Mouse (Mus musculus): ENCODE results near the gene Zfp719. TPM values are rescaled to one million over a fixed set of nuclear protein-coding genes. Genes with fewer than 3 reads are reported as not detected.

Gene Zfp719
- polyA plus RNA-seq, 1 experiment from 2014 or later: 12.7 TPM

- peak; percentile 19 for DNase-seq (ENCODE audit: low spot score)
- H3K4me1 ChIP-seq (replicated peaks): peaks cover 8% of the 10 kb centered on the region
- H3K4me3 ChIP-seq: no peak overlapping the region
- H3K9me3 ChIP-seq: no peaks in the 10 kb centered on the region
- no peak overlapping the region for H3K27ac ChIP-seq
- 18% methylated on average over 10 of the region's 10 CpGs for WGBS
- no peaks in the 10 kb centered on the region for H3K36me3 ChIP-seq
- no peaks in the 10 kb centered on the region for H3K27me3 ChIP-seq (ENCODE audit: insufficient read depth, poor library complexity, severe bottlenecking)
These were observed 44.4 kb downstream of the Zfp719 start for GRCm38 (mm10) chr7:43623819-43624218.

DNA sequence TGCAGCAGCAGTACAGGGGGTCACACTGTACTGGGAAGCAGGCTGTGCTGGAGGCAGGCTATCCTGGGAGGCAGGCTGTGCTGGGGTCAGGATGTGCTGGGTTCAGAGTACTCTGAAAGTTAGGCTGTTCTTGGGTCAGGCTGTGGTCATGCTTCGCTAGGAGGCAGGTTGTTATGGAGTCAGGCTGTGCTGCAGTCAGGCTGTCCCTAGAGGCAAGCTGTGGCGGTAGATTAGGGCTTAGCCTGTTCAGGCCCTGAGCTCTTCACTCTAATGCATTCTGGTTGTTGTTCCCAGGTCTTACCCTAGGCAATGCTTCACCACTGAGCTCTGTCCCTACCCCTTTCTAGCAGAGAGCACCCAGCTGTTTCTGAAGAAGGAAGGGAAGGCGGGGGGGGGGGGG is 45.7 kb downstream of the Zfp719 start:
- no peak overlapping the region for H3K27ac ChIP-seq
- no peak for DNase-seq (ENCODE audit: low spot score)
- no peaks in the 10 kb centered on the region for H3K27me3 ChIP-seq (ENCODE audit: insufficient read depth, poor library complexity, severe bottlenecking)
- H3K9me3 ChIP-seq: no peaks in the 10 kb centered on the region
- no peaks in the 10 kb centered on the region for H3K36me3 ChIP-seq
- H3K4me3 ChIP-seq: no peak overlapping the region
- H3K4me1 ChIP-seq (replicated peaks): peaks cover 8% of the 10 kb centered on the region
- 57% methylated on average over 3 of the region's 3 CpGs for WGBS

- no peak overlapping the region for H3K27ac ChIP-seq
- WGBS: 88% methylated on average over 8 of the region's 8 CpGs
- H3K9me3 ChIP-seq: no peaks in the 10 kb centered on the region
- no peaks in the 10 kb centered on the region for H3K27me3 ChIP-seq (ENCODE audit: insufficient read depth, poor library complexity, severe bottlenecking)
- peaks cover 8% of the 10 kb centered on the region for H3K4me1 ChIP-seq (replicated peaks)
- no peaks in the 10 kb centered on the region for H3K36me3 ChIP-seq
- DNase-seq (ENCODE audit: low spot score): no peak
- no peak overlapping the region for H3K4me3 ChIP-seq
These were observed 46.5 kb downstream of the Zfp719 start for GRCm38 (mm10) chr7:43625794-43626422.

GRCm38 (mm10) chr7:43633940-43634339 is 54.5 kb downstream of the Zfp719 start:
- no peak for DNase-seq (ENCODE audit: low spot score)
- Histone ChIP-seq H3K9me3 (no peaks in the 10 kb centered on the region), H3K4me3 (no peak overlapping the region), H3K4me1 (replicated peaks) (no peaks in the 10 kb centered on the region; the same call in 1 of the 2 replicates), H3K27ac (no peak overlapping the region), H3K27me3 (ENCODE audit: insufficient read depth, poor library complexity, severe bottlenecking) (no peaks in the 10 kb centered on the region), H3K36me3 (no peaks in the 10 kb centered on the region)
- WGBS: 87% methylated on average over 4 of the region's 4 CpGs

GRCm38 (mm10) chr7:43634500-43634899 is 55.1 kb downstream of the Zfp719 start, which contains the start of gene Ceacam18:
Gene Ceacam18 (plus strand): TSS chr7:43634707.
- Histone ChIP-seq H3K4me3 (no peak within 1 kb of the TSS), H3K9me3 (no peaks in the 10 kb centered on the region), H3K27ac (no peak within 1 kb of the TSS), H3K4me1 (replicated peaks) (no peaks in the 10 kb centered on the region; the same call in 1 of the 2 replicates), H3K36me3 (no peaks in the 10 kb centered on the region), H3K27me3 (ENCODE audit: insufficient read depth, poor library complexity, severe bottlenecking) (no peaks in the 10 kb centered on the region)
- no peak for DNase-seq (ENCODE audit: low spot score)
- 77% methylated on average over 6 of the region's 6 CpGs for WGBS

GRCm38 (mm10) chr7:43636194-43636593 is 56.8 kb downstream of the Zfp719 start:
- DNase-seq (ENCODE audit: low spot score): no peak
- Histone ChIP-seq H3K36me3 (no peaks in the 10 kb centered on the region), H3K4me3 (no peak overlapping the region), H3K9me3 (no peaks in the 10 kb centered on the region), H3K27ac (no peak overlapping the region), H3K4me1 (replicated peaks) (no peaks in the 10 kb centered on the region; the same call in 1 of the 2 replicates), H3K27me3 (ENCODE audit: insufficient read depth, poor library complexity, severe bottlenecking) (no peaks in the 10 kb centered on the region)
- WGBS: 73% methylated on average over 2 of the region's 2 CpGs

GRCm38 (mm10) chr7:43637118-43637517 is 57.7 kb downstream of the Zfp719 start:
- WGBS: 58% methylated on average over 1 of the region's 1 CpGs
- no peak for DNase-seq (ENCODE audit: low spot score)
- Histone ChIP-seq H3K27ac (no peak overlapping the region), H3K4me1 (replicated peaks) (no peaks in the 10 kb centered on the region; the same call in 1 of the 2 replicates), H3K4me3 (no peak overlapping the region), H3K27me3 (ENCODE audit: insufficient read depth, poor library complexity, severe bottlenecking) (no peaks in the 10 kb centered on the region), H3K36me3 (no peaks in the 10 kb centered on the region), H3K9me3 (no peaks in the 10 kb centered on the region)

- Histone ChIP-seq H3K27me3 (ENCODE audit: insufficient read depth, poor library complexity, severe bottlenecking) (no peaks in the 10 kb centered on the region), H3K4me1 (replicated peaks) (no peaks in the 10 kb centered on the region), H3K9me3 (no peaks in the 10 kb centered on the region), H3K36me3 (no peaks in the 10 kb centered on the region), H3K27ac (no peak overlapping the region), H3K4me3 (no peak overlapping the region)
- WGBS: 84% methylated on average over 5 of the region's 5 CpGs
- no peak for DNase-seq (ENCODE audit: low spot score)
These were observed 63.2 kb downstream of the Zfp719 start for GRCm38 (mm10) chr7:43642587-43642986.

Other genes with a start within 250 kb of the Zfp719 start
- 0.27 and 0.30 TPM in 2 replicates for gene Siglecf, start 228.3 kb upstream of the Zfp719 start, polyA plus RNA-seq (2016; fragmentation: Nextera tagmentation; extraction: Ambion mirVana)
- gene Siglecg, start 171.4 kb upstream of the Zfp719 start, polyA plus RNA-seq (2016; fragmentation: Nextera tagmentation; extraction: Ambion mirVana): 0.14 and 0.17 TPM in 2 replicates
- not detected in 2 replicates for gene Lim2, start 151.9 kb upstream of the Zfp719 start, polyA plus RNA-seq (2016; fragmentation: Nextera tagmentation; extraction: Ambion mirVana)
- not detected in 2 replicates for gene Nkg7, start 142.5 kb upstream of the Zfp719 start, polyA plus RNA-seq (2016; fragmentation: Nextera tagmentation; extraction: Ambion mirVana)
- not detected in 2 replicates for gene Cldnd2, start 138.8 kb upstream of the Zfp719 start, polyA plus RNA-seq (2016; fragmentation: Nextera tagmentation; extraction: Ambion mirVana)
- 226 and 249 TPM in 2 replicates for gene Etfb, start 135.5 kb upstream of the Zfp719 start, polyA plus RNA-seq (2016; fragmentation: Nextera tagmentation; extraction: Ambion mirVana)
- 0.47 and 0.51 TPM in 2 replicates for gene Gm45233, start 135.5 kb upstream of the Zfp719 start, polyA plus RNA-seq (2016; fragmentation: Nextera tagmentation; extraction: Ambion mirVana)
- 1.5 and 3.8 TPM in 2 replicates for gene Vsig10l, start 116.5 kb upstream of the Zfp719 start, polyA plus RNA-seq (2016; fragmentation: Nextera tagmentation; extraction: Ambion mirVana)
- 0.80 and 2.2 TPM in 2 replicates for gene Iglon5, start 89.5 kb upstream of the Zfp719 start, polyA plus RNA-seq (2016; fragmentation: Nextera tagmentation; extraction: Ambion mirVana)
- not detected in 2 replicates for gene 4931406B18Rik, start 73.7 kb upstream of the Zfp719 start, polyA plus RNA-seq (2016; fragmentation: Nextera tagmentation; extraction: Ambion mirVana)
- gene Cd33, start 35.2 kb upstream of the Zfp719 start, polyA plus RNA-seq (2016; fragmentation: Nextera tagmentation; extraction: Ambion mirVana): 0.61 and 1.2 TPM in 2 replicates
- gene Zfp658, start 17.4 kb upstream of the Zfp719 start, polyA plus RNA-seq (2016; fragmentation: Nextera tagmentation; extraction: Ambion mirVana): 5.4 and 6.1 TPM in 2 replicates
- gene Zfp819, start 27.6 kb downstream of the Zfp719 start, polyA plus RNA-seq (2016; fragmentation: Nextera tagmentation; extraction: Ambion mirVana): 0.76 and 1.1 TPM in 2 replicates
- not detected in 2 replicates for gene Ceacam18, start 55.1 kb downstream of the Zfp719 start, polyA plus RNA-seq (2016; fragmentation: Nextera tagmentation; extraction: Ambion mirVana)
- 0.36 and 0.52 TPM in 2 replicates for gene Siglece, start 80.6 kb downstream of the Zfp719 start, polyA plus RNA-seq (2016; fragmentation: Nextera tagmentation; extraction: Ambion mirVana)
- gene Ctu1, start 92.4 kb downstream of the Zfp719 start, polyA plus RNA-seq (2016; fragmentation: Nextera tagmentation; extraction: Ambion mirVana): 17.5 and 19.1 TPM in 2 replicates
- gene Klk14, start 110.8 kb downstream of the Zfp719 start, polyA plus RNA-seq (2016; fragmentation: Nextera tagmentation; extraction: Ambion mirVana): not detected in 2 replicates
- gene Klk13, start 133.0 kb downstream of the Zfp719 start, polyA plus RNA-seq (2016; fragmentation: Nextera tagmentation; extraction: Ambion mirVana): 0.24 and 0.31 TPM in 2 replicates
- not detected in 2 replicates for gene Klk12, start 189.3 kb downstream of the Zfp719 start, polyA plus RNA-seq (2016; fragmentation: Nextera tagmentation; extraction: Ambion mirVana)
- gene Klk11, start 195.0 kb downstream of the Zfp719 start, polyA plus RNA-seq (2016; fragmentation: Nextera tagmentation; extraction: Ambion mirVana): not detected in 2 replicates
- gene Klk10, start 201.4 kb downstream of the Zfp719 start, polyA plus RNA-seq (2016; fragmentation: Nextera tagmentation; extraction: Ambion mirVana): 0.55 and 0.77 TPM in 2 replicates
- 0.13 TPM in 1 of 2 replicates, not detected in the other for gene Klk9, start 212.3 kb downstream of the Zfp719 start, polyA plus RNA-seq (2016; fragmentation: Nextera tagmentation; extraction: Ambion mirVana)
- gene Klk8, start 218.0 kb downstream of the Zfp719 start, polyA plus RNA-seq (2016; fragmentation: Nextera tagmentation; extraction: Ambion mirVana): 12.1 and 13.2 TPM in 2 replicates
- gene Klk7, start 231.7 kb downstream of the Zfp719 start, polyA plus RNA-seq (2016; fragmentation: Nextera tagmentation; extraction: Ambion mirVana): 0.11 TPM in 1 of 2 replicates, not detected in the other
- gene Klk6, start 244.9 kb downstream of the Zfp719 start, polyA plus RNA-seq (2016; fragmentation: Nextera tagmentation; extraction: Ambion mirVana): not detected in 2 replicates

Data from hindbrain, embryonic 10.5 days (tissue).